In the genomic region with DNA sequence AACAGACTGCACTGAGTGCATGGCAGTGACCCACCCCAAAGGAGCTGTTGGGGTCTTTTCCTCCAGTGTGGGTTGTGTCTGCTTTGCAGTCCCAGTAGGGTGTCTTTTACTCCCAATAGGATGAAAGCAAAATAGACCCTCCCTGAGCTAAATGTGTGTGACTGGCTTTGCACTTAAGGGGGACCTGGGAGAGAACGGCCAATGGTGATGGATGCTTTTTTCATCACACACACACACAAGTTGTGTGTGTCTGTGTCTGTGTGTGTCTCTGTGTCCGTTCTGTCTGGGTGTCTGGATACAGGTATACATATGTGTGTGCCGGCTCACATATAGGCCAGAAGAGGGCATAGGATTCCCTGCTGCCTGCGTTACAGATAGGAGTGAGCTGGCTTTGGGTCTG, we compare ENCODE assay signal across 10 mouse cellular contexts. TPM values are rescaled to one million over a fixed set of nuclear protein-coding genes. Genes with fewer than 3 reads are reported as not detected.
A peak's percentile ranks its signal among the peaks of the same experiment; 100 is the strongest.
DNase-seq lines count a peak whose midpoint lies in the region; ATAC-seq and TF ChIP-seq lines count a peak whose summit lies in the region.
"Had no signal": no experiment of that assay in that cellular context is flagged by ENCODE, and none has a peak within 500 bp of the region (broad histone marks: within the 10 kb centered on the region; RNA-seq: fewer than 3 reads in every experiment).

No protein-coding gene starts in this region.

- no peak for TF ChIP-seq EP300 in lung, postnatal 0 days (IDR thresholded peaks at IDR 0.05)

- H3K36me3 ChIP-seq in heart, embryonic 12.5 days: no peaks in the 10 kb centered on the region
- H3K36me3 ChIP-seq in lung, postnatal 0 days (ENCODE audit: insufficient read depth, low read length): no peaks in the 10 kb centered on the region; the same call in 1 of the 2 replicates
- no peaks in the 10 kb centered on the region for H3K36me3 ChIP-seq in hindbrain, embryonic 14.5 days (replicated peaks; ENCODE audit: control insufficient read depth, insufficient read depth)
- no peaks in the 10 kb centered on the region for H3K36me3 ChIP-seq in neural tube, embryonic 15.5 days
- H3K36me3 ChIP-seq: embryonic facial prominence, embryonic 12.5 days had no signal

- intact Hi-C loops in heart, postnatal 10 days (cut with DNase I): no loop called here

- ATAC-seq in heart, embryonic 12.5 days (ENCODE audit: insufficient number of reproducible peaks, low FRiP score): no peak
- ATAC-seq in lung, postnatal 0 days: no peak
- ATAC-seq in hindbrain, embryonic 14.5 days (ENCODE audit: low FRiP score): no peak
- ATAC-seq in neural tube, embryonic 15.5 days (ENCODE audit: low FRiP score): no peak

- no peaks in the 10 kb centered on the region for H3K9me3 ChIP-seq in heart, embryonic 12.5 days (replicated peaks)
- no peaks in the 10 kb centered on the region for H3K9me3 ChIP-seq in lung, postnatal 0 days (ENCODE audit: low read length)
- no peaks in the 10 kb centered on the region for H3K9me3 ChIP-seq in hindbrain, embryonic 14.5 days (ENCODE audit: control insufficient read depth, low read length)
- H3K9me3 ChIP-seq in neural tube, embryonic 15.5 days (replicated peaks): no peaks in the 10 kb centered on the region
- H3K9me3 ChIP-seq: embryonic facial prominence, embryonic 12.5 days had no signal

- peak overlapping the region; percentile 76; the same call in 1 of the 2 replicates for H3K27ac ChIP-seq in heart, embryonic 12.5 days (ENCODE audit: poor library complexity, severe bottlenecking)
- peak overlapping the region; percentile 92; the same call in 1 of the 2 replicates for H3K27ac ChIP-seq in lung, postnatal 0 days (ENCODE audit: low read length)
- H3K27ac ChIP-seq in hindbrain, embryonic 14.5 days: peak overlapping the region; percentile 63; the same call in 1 of the 2 replicates
- H3K27ac ChIP-seq in neural tube, embryonic 15.5 days (replicated peaks): 0 out of 2 replicates have a peak overlapping the region, but pooled peaks have one; percentile 28

- no peak for DNase-seq in heart, postnatal 10 days
- no peak for DNase-seq in lung, postnatal 0 days (ENCODE audit: low spot score)
- DNase-seq in lung, postnatal 14 days: no peak
- no peak for DNase-seq in hindbrain, embryonic 14.5 days (ENCODE audit: low spot score)
- DNase-seq in layer of hippocampus, postnatal 10 days (ENCODE audit: low spot score in 2 of 2): no peak
- DNase-seq in T-cell, adult 2 months (ENCODE audit: low spot score): no peak

- H3K4me3 ChIP-seq in heart, embryonic 12.5 days: no peak overlapping the region
- H3K4me3 ChIP-seq in lung, postnatal 0 days (ENCODE audit: low read depth, low read length): no peak overlapping the region
- H3K4me3 ChIP-seq in hindbrain, embryonic 14.5 days (replicated peaks; ENCODE audit: low read length): no peak overlapping the region
- H3K4me3 ChIP-seq in neural tube, embryonic 15.5 days (replicated peaks): no peak overlapping the region
- H3K4me3 ChIP-seq: embryonic facial prominence, embryonic 12.5 days had no signal

- H3K27me3 ChIP-seq in heart, embryonic 12.5 days (replicated peaks): no peaks in the 10 kb centered on the region
- no peaks in the 10 kb centered on the region for H3K27me3 ChIP-seq in lung, postnatal 0 days (replicated peaks; ENCODE audit: insufficient read depth, low read length)
- no peaks in the 10 kb centered on the region for H3K27me3 ChIP-seq in hindbrain, embryonic 14.5 days (ENCODE audit: control insufficient read depth, insufficient read depth, low read length)
- no peaks in the 10 kb centered on the region for H3K27me3 ChIP-seq in neural tube, embryonic 15.5 days (replicated peaks)
- H3K27me3 ChIP-seq: embryonic facial prominence, embryonic 12.5 days; Patski had no signal

- peak overlapping the region; percentile 45; the same call in 1 of the 2 replicates for H3K4me2 ChIP-seq in heart, embryonic 12.5 days
- 0 out of 2 replicates have a peak overlapping the region, but pooled peaks have one; percentile 11 for H3K4me2 ChIP-seq in lung, postnatal 0 days (replicated peaks; ENCODE audit: low read depth, low read length)
- no peak overlapping the region for H3K4me2 ChIP-seq in hindbrain, embryonic 14.5 days (replicated peaks)
- no peak overlapping the region for H3K4me2 ChIP-seq in neural tube, embryonic 15.5 days
- H3K4me2 ChIP-seq: embryonic facial prominence, embryonic 12.5 days had no signal

- H3K9ac ChIP-seq in heart, embryonic 12.5 days: peak overlapping the region; percentile 37; the same call in 1 of the 2 replicates
- no peak overlapping the region for H3K9ac ChIP-seq in lung, postnatal 0 days (replicated peaks; ENCODE audit: low read depth)
- no peak overlapping the region for H3K9ac ChIP-seq in hindbrain, embryonic 14.5 days
- H3K9ac ChIP-seq in neural tube, embryonic 15.5 days (replicated peaks): no peak overlapping the region
- H3K9ac ChIP-seq: embryonic facial prominence, embryonic 12.5 days had no signal

- TF ChIP-seq CTCF in lung, postnatal 0 days (IDR thresholded peaks at IDR 0.05): peak; percentile 14; the same call in 1 of the 2 replicates

- H3K4me1 ChIP-seq in heart, embryonic 12.5 days (replicated peaks): peaks cover 87% of the 10 kb centered on the region
- peaks cover 64% of the 10 kb centered on the region for H3K4me1 ChIP-seq in lung, postnatal 0 days (ENCODE audit: insufficient read depth, low read depth, low read length)
- H3K4me1 ChIP-seq in hindbrain, embryonic 14.5 days (replicated peaks; ENCODE audit: control insufficient read depth, insufficient read depth, low read length): peaks cover 65% of the 10 kb centered on the region
- peaks cover 88% of the 10 kb centered on the region for H3K4me1 ChIP-seq in neural tube, embryonic 15.5 days

- 68% methylated on average over 4 of the region's 4 CpGs for WGBS in heart, embryonic 12.5 days
- 61% methylated on average over 4 of the region's 4 CpGs for WGBS in lung, postnatal 0 days
- 50% methylated on average over 4 of the region's 4 CpGs for whole genome bisulfite sequencing in hindbrain, embryonic 14.5 days
- whole genome bisulfite sequencing in neural tube, embryonic 15.5 days: 38% methylated on average over 4 of the region's 4 CpGs

RNA-seq across cellular contexts. Expression of gene Ptpn1, which starts 9.5 kb away (rescaled TPM):
- polyA plus RNA-seq in heart, embryonic 12.5 days (2016; fragmentation: Nextera tagmentation; extraction: Ambion mirVana): 59.5 and 63.3 TPM in 2 replicates
- 10 to 100 TPM; 27.3 to 34.9 TPM for total RNA-seq in heart, postnatal 10 days (2021)
- 81.2 and 94.5 TPM in 2 replicates for polyA plus RNA-seq in lung, postnatal 0 days (2015; fragmentation: Nextera tagmentation; extraction: Ambion mirVana)
- polyA plus RNA-seq in hindbrain, embryonic 14.5 days (2014; fragmentation: Nextera tagmentation; extraction: Ambion mirVana): 62.3 and 69.3 TPM in 2 replicates
- polyA plus RNA-seq in neural tube, embryonic 15.5 days (2015; fragmentation: Nextera tagmentation; extraction: Ambion mirVana): 69.6 and 71.7 TPM in 2 replicates
- total RNA-seq in layer of hippocampus, postnatal 10 days (2021): 10 to 100 TPM; 71.1 to 73.0 TPM

Comparison
In these comparisons a context has a peak if more than half of its experiments do, and no peak if none do; other contexts are left out.
1. H3K27ac ChIP-seq: peak in every context shown above with its lines; median percentile 92 in lung, postnatal 0 days; 76 in heart, embryonic 12.5 days; 63 in hindbrain, embryonic 14.5 days; 28 in neural tube, embryonic 15.5 days.
2. H3K4me2 ChIP-seq: peak in heart, embryonic 12.5 days (single experiment) and lung, postnatal 0 days (single experiment); none in hindbrain, embryonic 14.5 days (single experiment) and neural tube, embryonic 15.5 days (single experiment).